Mouse (Mus musculus): Measurements from ENCODE around the gene Nr0b2.
"Not testable (repeated sequence)": the region's sequence is repeated elsewhere in the genome, so short reads cannot be mapped to it uniquely, and the experiment has no call there.

The Nr0b2 gene

DNA sequence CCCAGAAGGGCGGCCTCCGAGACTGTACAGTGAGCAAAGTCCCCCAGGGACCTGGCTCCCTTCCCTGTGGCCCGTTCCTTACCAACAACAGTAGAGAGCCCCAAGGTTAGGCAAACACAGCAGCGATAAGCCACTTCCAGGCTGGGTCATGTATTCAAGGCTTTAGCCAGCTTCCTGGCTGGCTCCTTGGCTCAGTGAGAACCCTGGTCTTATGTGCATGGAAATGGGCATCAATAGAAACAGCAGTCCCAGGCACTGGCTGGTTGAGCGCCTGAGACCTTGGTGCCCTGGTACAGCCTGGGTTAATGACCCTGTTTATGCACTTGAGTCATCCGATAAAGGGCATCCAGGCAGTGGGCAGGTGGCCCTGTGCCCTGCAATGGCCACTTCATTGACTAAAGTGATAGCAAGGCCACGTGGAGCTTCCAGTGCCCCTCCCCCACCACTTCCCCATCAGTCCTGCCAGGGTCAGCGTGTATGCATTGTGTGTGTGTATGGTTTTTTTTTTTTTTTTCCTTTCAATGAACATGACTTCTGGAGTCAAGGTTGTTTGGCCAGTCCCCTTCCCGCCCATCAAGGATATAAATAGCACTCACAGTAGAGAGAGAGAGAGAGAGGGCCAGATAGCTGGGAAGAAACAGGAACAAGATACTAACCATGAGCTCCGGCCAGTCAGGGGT is at the start of gene Nr0b2:
Gene Nr0b2 (plus strand): TSS at position 609 of the 680 bp plus-strand sequence.
- DNase-seq (ENCODE audit: low read depth, low spot score): no peak

GRCm38 (mm10) chr4:133504300-133504699 is 48.9 kb upstream of the Nr0b2 start:
- no peak for DNase-seq (ENCODE audit: low read depth, low spot score)

DNA sequence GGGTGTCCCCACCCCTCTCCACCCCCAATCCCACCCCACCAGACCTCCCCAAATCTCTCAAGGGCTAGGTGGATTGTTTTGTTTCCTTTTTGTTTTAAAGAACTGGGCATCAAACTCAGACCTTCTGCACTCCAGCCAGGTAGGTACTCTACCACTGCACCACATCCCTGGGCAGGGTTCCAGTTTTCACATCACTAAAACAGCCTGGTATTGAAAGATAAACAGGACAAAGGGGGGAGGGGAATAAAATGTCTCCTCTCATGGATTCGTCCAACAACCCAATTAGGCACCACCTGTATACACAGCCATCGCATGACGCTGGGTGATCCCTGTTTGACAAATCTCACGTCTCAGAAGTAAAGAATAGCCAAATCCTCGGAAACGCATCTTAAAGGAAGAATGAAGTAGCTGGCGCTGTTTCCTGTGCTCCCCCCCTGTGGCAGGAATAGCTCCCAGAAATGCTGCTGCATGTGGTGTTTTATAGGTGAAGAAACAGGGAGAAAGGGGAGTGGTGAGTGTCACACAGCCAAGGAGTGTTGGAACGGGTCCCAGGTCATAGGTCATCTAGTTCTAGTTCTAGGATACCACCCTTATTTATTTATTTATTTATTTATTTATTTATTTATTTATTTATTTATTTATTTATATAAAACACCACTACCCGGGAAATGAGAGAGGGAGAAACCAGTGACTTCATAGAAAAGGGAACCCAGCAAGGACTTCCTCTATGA is 48.3 kb upstream of the Nr0b2 start:
- no peak for DNase-seq (ENCODE audit: low read depth, low spot score)

DNA sequence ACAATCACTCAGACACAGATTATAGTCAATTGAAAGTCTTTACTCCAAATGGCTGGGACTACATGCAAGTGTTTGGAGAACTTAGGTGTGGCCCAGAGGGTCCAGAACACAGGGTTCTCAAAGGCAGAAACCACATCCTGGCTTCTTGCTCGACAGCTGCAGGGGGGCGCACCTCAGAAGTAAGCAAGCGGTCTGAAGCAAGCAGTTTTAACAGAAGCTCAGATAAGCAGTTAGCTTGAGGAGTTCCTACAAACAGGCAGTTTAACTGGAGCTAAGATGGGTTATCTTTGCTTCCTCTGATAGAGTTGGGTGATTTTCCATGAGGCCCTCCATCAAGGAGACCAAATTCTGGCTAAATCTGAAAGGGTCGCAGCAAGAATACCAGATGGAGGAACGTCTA is 46.6 kb upstream of the Nr0b2 start:
- DNase-seq (ENCODE audit: low read depth, low spot score): no peak

DNA sequence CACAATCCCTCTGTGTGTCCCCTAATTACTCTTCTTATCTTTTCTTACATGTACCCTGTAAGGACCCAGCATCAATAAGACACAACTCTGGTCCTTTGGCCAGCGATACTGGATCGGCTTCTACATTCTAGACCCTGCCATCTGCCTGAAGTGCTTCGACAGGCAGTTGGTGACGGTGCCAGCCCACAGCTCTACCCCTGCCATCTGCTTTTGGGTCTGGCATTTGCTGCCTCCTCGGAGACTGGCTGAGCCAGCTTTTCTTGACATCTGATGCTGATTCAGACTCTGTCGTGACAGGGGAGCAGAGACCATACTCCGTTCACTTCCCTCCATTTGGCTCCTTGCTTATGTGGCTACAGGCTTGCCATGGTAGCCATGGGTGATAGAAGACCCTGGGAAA is 44.2 kb upstream of the Nr0b2 start:
- DNase-seq (ENCODE audit: low read depth, low spot score): no peak

- DNase-seq (ENCODE audit: low read depth, low spot score): no peak
Measured at GRCm38 (mm10) chr4:133511050-133511449, 42.1 kb upstream of the Nr0b2 start.

DNA sequence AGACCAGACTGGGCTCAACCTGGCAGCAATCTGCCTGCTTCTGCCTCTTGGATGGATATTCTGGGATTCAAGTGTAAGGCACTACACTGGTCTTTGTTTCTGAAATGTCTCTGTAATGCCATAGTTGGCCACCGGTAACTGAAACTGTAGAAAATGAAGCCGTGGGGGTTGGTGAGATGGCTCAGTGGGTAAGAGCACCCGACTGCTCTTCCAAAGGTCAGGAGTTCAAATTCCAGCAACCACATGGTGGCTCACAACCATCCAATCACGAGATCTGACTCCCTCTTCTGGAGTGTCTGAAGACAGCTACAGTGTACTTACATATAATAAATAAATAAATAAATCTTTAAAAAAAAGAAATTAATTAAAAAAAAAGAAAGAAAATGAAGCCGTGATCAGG is 40.7 kb upstream of the Nr0b2 start:
- DNase-seq (ENCODE audit: low read depth, low spot score): not testable (repeated sequence)

GRCm38 (mm10) chr4:133512972-133513371 is 40.2 kb upstream of the Nr0b2 start:
- DNase-seq (ENCODE audit: low read depth, low spot score): peak; percentile 52

- DNase-seq (ENCODE audit: low read depth, low spot score): no peak
Measured at GRCm38 (mm10) chr4:133518601-133519368, 34.4 kb upstream of the Nr0b2 start, which contains the start of gene Kdf1. Gene Kdf1, plus strand, starts transcription at chr4:133518963.

GRCm38 (mm10) chr4:133519369-133519665 is 33.9 kb upstream of the Nr0b2 start:
- DNase-seq (ENCODE audit: low read depth, low spot score): no peak

DNA sequence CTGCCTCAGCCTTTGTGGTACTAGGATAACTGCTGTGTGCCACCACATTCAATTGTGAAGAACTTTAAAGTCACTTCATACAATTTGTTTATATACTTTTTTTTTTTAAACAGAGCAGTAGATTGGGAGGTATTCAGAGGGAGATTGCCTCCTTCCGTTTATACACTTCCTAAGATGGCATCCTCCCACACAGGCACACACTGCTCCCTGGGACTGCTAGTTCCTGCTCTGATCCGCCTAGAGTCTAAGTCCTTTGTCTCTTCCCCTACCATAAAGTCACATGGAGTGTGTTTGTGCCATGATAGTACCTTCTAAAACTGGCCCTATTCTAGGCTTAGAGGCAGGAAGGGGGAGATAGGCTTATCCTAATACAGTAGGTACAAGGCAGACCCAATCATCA is 31.7 kb upstream of the Nr0b2 start:
- no peak for DNase-seq (ENCODE audit: low read depth, low spot score)

DNA sequence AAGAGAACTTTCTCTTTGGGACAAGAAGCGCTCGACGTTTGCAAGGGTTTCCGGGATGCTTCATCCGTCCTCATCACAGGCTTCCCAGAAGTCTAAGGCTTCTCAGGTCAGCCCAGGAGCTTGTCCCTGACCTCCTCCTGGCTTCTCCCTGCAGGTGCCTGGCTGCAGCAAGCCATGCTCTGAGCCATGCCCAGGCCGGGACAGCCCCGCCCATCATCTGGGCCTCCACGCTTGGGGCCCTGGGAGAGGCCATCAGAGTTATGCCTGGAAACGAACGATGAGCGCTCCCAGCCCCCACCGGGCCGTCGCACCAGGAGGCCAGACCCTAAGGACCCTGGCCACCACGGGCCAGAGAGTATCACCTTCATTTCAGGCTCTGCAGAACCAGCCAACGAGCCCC is 25.4 kb upstream of the Nr0b2 start:
- DNase-seq (ENCODE audit: low read depth, low spot score): no peak

DNA sequence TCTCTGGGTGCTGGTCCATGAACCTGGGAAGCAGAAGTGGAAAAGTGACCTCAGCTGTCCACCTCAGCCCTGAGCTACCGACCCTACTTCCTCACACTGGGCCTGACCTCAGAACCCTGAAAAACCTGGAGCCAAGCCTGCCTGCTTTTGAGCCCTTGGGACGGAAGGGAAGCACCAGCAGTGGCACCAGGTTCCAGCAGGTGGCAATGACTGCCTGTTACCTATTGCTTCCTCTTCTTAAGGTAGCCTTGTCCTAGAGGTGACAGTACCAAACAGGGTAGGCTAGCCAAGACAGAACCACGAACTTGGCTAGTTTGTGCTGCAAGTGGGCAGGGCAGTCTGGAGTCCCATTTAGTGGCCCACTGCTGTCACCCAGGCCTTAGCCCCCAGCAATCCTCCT is 20.4 kb upstream of the Nr0b2 start:
- DNase-seq (ENCODE audit: low read depth, low spot score): no peak

DNA sequence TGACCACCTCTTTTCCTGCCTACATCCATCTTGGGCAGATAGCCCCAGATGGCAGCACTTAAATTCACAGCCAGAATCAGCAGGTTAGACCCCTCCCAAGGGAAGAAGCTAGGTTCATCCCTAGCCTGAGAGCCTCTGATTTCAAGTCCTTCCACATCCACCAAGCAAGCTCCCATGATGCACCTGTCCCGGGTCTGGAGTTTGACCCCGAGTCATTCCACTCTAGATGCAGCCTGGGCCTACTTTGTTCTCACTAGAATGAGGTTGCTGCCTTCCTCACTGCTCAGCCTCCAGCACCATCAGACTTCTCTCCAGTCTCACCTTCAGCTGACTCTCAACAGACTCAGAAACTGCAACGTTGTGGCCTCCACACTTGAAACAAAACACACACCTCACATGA is 17.1 kb upstream of the Nr0b2 start:
- DNase-seq (ENCODE audit: low read depth, low spot score): no peak

DNA sequence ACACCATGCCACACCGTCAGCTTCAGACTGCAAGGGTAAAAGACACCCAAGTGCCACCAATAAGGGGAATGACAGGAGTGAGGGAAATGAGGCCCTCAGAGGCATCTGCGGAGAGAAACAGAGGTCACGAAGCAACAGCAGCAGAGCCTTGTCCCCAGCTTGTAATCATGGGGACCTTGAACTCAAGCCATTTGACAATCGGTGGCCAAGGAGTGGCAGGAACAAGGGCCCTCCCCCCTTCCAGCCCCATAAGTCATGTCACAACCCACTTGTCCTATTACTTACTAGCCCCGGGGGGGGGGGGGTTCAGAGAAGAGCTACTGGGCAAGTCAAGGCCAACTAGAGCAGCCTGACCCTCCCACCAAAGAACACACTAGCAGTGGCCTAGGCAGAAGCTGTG is 16.5 kb upstream of the Nr0b2 start:
- DNase-seq (ENCODE audit: low read depth, low spot score): no peak

GRCm38 (mm10) chr4:133545272-133546231 is 7.6 kb upstream of the Nr0b2 start, which contains the start of gene Nudc:
Gene Nudc, minus strand, starts transcription at chr4:133545996.
- peak; percentile 93 for DNase-seq (ENCODE audit: low read depth, low spot score)

GRCm38 (mm10) chr4:133552029-133552428 is 1.1 kb upstream of the Nr0b2 start:
- no peak for DNase-seq (ENCODE audit: low read depth, low spot score)

DNA sequence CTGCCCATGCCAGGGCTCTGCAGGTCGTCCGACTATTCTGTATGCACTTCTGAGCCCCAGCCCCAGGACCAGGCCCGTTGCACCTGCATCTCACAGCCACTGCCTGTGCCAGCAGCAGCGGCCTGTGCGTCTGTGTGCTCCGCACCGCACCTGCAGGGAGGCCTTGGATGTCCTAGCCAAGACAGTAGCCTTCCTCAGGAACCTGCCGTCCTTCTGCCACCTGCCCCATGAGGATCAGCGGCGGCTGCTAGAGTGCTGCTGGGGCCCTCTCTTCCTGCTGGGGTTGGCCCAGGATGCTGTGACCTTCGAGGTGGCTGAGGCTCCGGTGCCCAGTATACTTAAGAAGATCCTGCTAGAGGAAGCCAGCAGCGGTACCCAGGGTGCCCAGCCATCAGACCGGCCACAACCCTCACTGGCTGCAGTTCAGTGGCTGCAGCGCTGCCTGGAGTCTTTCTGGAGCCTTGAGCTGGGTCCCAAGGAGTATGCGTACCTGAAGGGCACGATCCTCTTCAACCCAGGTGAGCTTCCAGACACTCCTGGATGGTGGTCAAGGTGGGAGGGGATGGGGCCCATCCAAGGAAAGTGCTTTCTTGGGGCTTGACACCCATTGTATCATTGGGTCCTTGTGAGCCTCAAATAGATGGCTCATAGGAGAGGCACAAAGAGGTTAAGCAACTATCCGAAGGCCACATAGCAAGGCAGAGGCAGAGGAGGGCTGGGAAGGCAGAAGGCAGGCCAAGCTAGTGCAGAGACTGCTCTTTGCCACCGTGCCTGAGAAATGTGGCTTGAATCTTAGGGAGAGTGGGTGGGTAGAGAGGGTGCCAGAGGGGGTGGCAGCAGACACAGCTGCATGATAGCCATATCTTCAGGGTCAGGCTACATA is 513 bp downstream of the Nr0b2 start:
- DNase-seq (ENCODE audit: low read depth, low spot score): no peak

DNA sequence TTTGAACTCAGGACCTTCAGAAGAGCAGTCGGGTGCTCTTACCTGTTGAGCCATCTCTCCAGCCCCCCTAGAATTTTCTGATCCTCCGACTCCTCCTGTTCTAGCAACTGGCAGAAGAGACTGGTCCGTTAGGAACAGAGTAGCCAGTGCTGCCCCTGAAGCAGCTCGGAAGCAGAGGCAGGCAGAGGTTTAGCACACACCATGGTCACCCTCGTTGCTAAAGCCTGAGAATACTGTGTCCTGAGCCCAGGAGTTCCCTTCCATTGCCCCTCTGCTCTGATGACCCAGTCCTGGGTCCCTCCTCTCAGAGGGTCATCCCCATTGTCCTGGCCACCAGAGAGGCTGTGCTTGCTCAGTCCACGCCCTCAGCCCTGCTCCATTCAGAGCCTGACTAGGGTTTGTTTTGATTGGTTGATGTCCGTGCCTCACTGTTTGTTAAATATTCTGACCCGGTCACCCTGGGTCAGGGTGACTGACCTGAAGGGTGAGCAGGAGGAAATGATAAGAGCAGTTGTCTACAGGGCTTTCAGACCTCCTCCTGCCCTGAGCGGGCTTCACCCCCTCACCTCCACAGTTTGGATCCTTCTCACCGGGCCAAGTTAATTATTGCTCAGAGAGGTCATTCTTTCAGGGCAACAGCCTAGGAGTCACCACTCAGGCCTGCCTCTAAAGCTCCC is 4.0 kb downstream of the Nr0b2 start:
- DNase-seq (ENCODE audit: low read depth, low spot score): no peak

DNA sequence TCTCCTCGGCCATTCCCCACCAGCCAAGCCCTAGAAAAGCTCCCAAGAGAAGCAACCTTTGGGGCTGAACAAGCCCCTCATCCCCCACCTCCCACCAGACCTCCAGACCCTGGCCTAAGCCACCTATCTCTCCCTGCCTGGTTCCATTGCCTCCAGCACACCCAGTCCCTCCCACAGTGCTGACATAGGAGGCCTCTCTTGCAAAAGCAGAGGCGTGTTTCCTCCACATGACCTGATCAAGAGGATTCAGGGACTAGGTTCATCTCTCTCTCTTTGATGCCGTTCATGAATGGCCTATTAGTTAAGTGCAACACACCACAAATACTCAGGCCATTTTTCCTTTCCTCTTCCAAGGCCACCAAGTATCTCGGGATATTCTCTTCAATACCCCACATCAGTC is 6.7 kb downstream of the Nr0b2 start:
- DNase-seq (ENCODE audit: low read depth, low spot score): no peak
